Mouse (Mus musculus) stomach, postnatal 0 days (tissue): ENCODE data around the gene Psmc1. TPM values are rescaled to one million over a fixed set of nuclear protein-coding genes. Genes with fewer than 3 reads are reported as not detected.

ENCODE experiments used
- ATAC-seq: fragments of 200-750 bp; cut with Nextera tagmentation; 2 replicates; pipeline ENCODE4 v1.8.0; 2017; ENCODE audit not compliant: low FRiP score, low TSS enrichment
- DNase-seq: peaks from one replicate; pipeline ENCODE4 v3.0.0-alpha.2; 2016; ENCODE audit warnings: low spot score
- H3K27ac ChIP-seq: fragments of 300-500 bp; sonication (generic); replicated peaks from 2 replicates; pipeline ENCODE4 v1.5.1; 2014; ENCODE audit warnings: mild to moderate bottlenecking, control low read depth
- H3K27me3 ChIP-seq: fragments of 300-500 bp; sonication (generic); 2 replicates; pipeline ENCODE4 v1.6.1; 2014; ENCODE audit warnings: low read length; ENCODE audit not compliant: control insufficient read depth, insufficient read depth
- H3K36me3 ChIP-seq: fragments of 300-500 bp; sonication (generic); 2 replicates; pipeline ENCODE4 v1.6.1; 2014; ENCODE audit warnings: low read length, mixed read lengths; ENCODE audit not compliant: control insufficient read depth, insufficient read depth
- H3K4me1 ChIP-seq: fragments of 300-500 bp; sonication (generic); replicated peaks from 2 replicates; pipeline ENCODE4 v1.6.1; 2014; ENCODE audit warnings: antibody characterized with exemption; ENCODE audit not compliant: control insufficient read depth, insufficient read depth
- H3K4me2 ChIP-seq: fragments of 300-500 bp; sonication (generic); replicated peaks from 2 replicates; pipeline ENCODE4 v1.6.1; 2014; ENCODE audit warnings: low read depth, mild to moderate bottlenecking, control low read depth, moderate library complexity
- H3K4me3 ChIP-seq: fragments of 300-500 bp; sonication (generic); 2 replicates; pipeline ENCODE4 v1.5.1; 2014; ENCODE audit warnings: low read depth, low read length, control low read depth
- H3K9ac ChIP-seq: fragments of 300-500 bp; sonication (generic); 2 replicates; pipeline ENCODE4 v1.6.1; 2014; ENCODE audit warnings: mild to moderate bottlenecking, low read length, control low read depth, mixed read lengths
- H3K9me3 ChIP-seq: fragments of 300-500 bp; sonication (generic); 2 replicates; pipeline ENCODE4 v1.6.1; 2016; ENCODE audit warnings: low read length; ENCODE audit not compliant: control insufficient read depth
- CTCF ChIP-seq: IDR thresholded peaks from 2 replicates; pipeline ENCODE4 v1.5.1; 2016; ENCODE audit warnings: antibody characterized with exemption, low read depth, mild to moderate bottlenecking, moderate library complexity
- EP300 ChIP-seq: optimal IDR thresholded peaks from 2 replicates; pipeline ENCODE3; 2016; ENCODE audit warnings: antibody characterized with exemption
- WGBS: fragments of 180-500 bp; shearing (Covaris S2); extraction: QIAGEN DNeasy Blood & Tissue Kit; methylation state at CpG from one replicate; pipeline ENCODE4 v1.1.7; 2014; 5-methylcytosine and 5-hydroxymethylcytosine counted together
- polyA plus RNA-seq: library from polyadenylated mRNA; unstranded; fragments of >200 nt; fragmentation: Nextera tagmentation; extraction: Ambion mirVana; gene quantifications from 2 replicates; pipeline ENCODE4 v1.2.1, GENCODE M21; 2015

The Psmc1 gene
- polyA plus RNA-seq, result 176 and 186 TPM in 2 replicates

DNA sequence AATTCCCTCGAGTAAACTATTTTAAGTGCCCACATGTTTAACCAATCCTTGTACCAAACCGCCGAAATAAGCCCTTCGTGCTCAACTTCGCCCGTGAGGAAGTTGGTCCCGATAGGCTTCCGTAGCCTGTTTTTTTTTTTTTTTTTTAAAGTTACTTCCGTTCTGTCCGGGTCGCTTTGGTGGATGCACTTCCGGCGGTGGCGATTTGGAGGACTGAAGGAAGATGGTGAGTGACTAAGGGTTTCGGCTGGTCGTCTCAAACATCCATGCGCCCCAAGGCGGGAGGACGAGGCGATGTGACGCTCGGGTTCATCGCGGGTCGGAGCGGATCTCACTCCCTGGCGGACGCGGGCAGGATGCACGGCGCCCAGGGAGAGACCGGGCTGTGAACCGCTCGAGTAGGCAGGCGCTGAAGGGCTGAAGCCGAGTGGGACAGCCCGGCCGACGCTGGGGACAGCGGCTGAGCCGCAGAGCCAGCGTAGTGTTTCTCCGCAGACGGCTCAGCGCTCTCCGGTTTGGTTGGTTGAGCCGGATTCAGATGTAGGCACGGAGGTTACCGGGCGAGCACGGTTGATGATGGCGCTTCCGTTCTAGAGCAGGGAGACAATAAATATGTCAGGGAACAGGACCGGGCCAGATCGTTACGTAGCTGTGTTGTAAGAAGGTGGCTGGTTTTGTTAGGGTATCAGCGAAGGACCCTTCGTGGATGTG is at the start of gene Psmc1:
TSS of gene Psmc1 (plus strand) at position 169 of the 711 bp plus-strand sequence.
- H3K9me3 ChIP-seq, result no peaks in the 10 kb centered on the region
- 0 out of 2 replicates have a peak, but pooled peaks cover 2% of the 10 kb centered on the region for H3K4me1 ChIP-seq
- peaks cover 8% of the 10 kb centered on the region; the same call in 1 of the 2 replicates for H3K36me3 ChIP-seq
- H3K4me2 ChIP-seq, result peak within 1 kb of the TSS; percentile 88
- peak; percentile 81 for ATAC-seq
- DNase-seq, result peak; percentile 83
- peak within 1 kb of the TSS; percentile 91 for H3K4me3 ChIP-seq
- no peaks in the 10 kb centered on the region for H3K27me3 ChIP-seq
- TF ChIP-seq EP300 (no peak), CTCF (no peak)
- H3K27ac ChIP-seq, result peak within 1 kb of the TSS; percentile 94
- under 1% methylated on average over 58 of the region's 58 CpGs for WGBS
- peak within 1 kb of the TSS; percentile 96 for H3K9ac ChIP-seq

- ATAC-seq (no peak), DNase-seq (no peak)
- Histone ChIP-seq H3K4me3 (no peak overlapping the region), H3K9ac (no peak overlapping the region), H3K9me3 (no peaks in the 10 kb centered on the region), H3K36me3 (no peaks in the 10 kb centered on the region), H3K4me1 (no peaks in the 10 kb centered on the region), H3K27me3 (no peaks in the 10 kb centered on the region), H3K27ac (no peak overlapping the region), H3K4me2 (no peak overlapping the region)
- WGBS, result 89% methylated on average over 10 of the region's 10 CpGs
- TF ChIP-seq CTCF (no peak), EP300 (no peak)
Measured at GRCm38 (mm10) chr12:100061071-100061470, 48.9 kb upstream of the Psmc1 start.

DNA sequence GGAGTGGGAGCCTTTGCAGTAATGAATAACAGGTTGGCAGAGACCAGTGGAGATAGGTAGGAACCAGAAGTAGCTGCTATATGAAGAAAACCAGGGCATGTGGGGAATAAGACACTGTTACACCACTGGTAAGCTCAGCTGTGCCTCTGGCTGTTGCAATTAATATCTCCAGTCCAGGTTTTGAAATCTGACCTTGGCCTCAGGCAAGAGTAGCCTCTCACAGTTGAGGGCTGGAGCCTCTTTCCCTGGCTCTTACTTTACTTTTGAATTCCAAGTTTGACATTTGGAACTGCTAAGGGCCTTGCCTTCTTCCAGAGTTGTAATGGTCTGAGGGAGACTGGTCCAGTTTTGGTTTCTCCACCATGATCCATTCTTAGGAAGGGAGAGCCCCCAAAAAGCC is 48.1 kb upstream of the Psmc1 start:
- Histone ChIP-seq H3K4me3 (no peak overlapping the region), H3K9me3 (no peaks in the 10 kb centered on the region), H3K4me1 (no peaks in the 10 kb centered on the region), H3K36me3 (no peaks in the 10 kb centered on the region), H3K27me3 (no peaks in the 10 kb centered on the region), H3K9ac (no peak overlapping the region), H3K4me2 (no peak overlapping the region), H3K27ac (no peak overlapping the region)
- no peak for TF ChIP-seq EP300
- no peak for TF ChIP-seq CTCF
- ATAC-seq, result no peak
- no peak for DNase-seq

DNA sequence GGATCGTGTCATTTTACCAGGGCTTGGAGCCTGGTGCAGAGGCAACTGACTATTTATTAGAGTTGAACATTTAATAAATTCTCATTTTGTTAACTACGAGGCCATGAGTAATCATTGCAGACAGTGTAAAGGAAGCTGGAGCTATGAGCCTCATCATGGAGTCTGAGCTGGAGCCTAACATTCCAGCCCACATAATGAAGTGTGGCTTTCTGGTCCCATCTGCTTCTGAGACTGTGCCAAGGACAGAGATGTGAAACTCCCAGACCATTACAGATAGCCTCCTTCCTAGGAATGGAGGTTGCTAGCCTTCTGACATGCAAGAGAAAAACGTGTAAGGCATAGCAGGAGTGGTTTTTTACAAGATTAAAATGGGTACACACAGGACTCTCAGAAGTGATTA is 47.4 kb upstream of the Psmc1 start:
- TF ChIP-seq CTCF (no peak), EP300 (no peak)
- DNase-seq (no peak), ATAC-seq (no peak)
- WGBS, result 67% methylated on average over 3 of the region's 3 CpGs
- Histone ChIP-seq H3K4me3 (no peak overlapping the region), H3K27ac (no peak overlapping the region), H3K36me3 (no peaks in the 10 kb centered on the region), H3K4me2 (no peak overlapping the region), H3K4me1 (no peaks in the 10 kb centered on the region), H3K27me3 (no peaks in the 10 kb centered on the region), H3K9me3 (no peaks in the 10 kb centered on the region), H3K9ac (no peak overlapping the region)

DNA sequence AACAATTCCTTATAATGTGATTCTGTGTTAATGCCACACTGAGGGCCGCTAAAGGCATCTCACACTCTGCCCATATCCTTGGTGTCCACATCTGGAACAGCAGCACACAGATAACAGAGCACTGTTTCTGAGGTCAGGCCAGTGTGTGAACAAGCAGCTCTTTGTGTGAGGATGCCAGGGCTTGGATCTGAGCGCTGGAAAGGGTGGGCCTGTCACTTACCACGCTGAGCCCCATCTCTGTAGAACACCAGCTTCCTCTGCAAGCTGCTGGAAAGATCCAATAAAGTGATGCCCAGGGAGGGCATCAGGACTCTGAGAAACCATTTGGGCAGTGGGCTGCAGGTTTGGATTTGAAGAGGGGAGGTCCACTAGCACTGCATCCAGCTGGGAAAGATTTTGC is 44.8 kb upstream of the Psmc1 start:
- no peak overlapping the region for H3K9ac ChIP-seq
- H3K4me2 ChIP-seq, result no peak overlapping the region
- no peaks in the 10 kb centered on the region for H3K4me1 ChIP-seq
- 70% methylated on average over 3 of the region's 3 CpGs for WGBS
- H3K9me3 ChIP-seq, result no peaks in the 10 kb centered on the region
- H3K36me3 ChIP-seq, result no peaks in the 10 kb centered on the region
- H3K27ac ChIP-seq, result no peak overlapping the region
- ATAC-seq, result no peak
- no peak for TF ChIP-seq EP300
- no peak for TF ChIP-seq CTCF
- no peak overlapping the region for H3K4me3 ChIP-seq
- no peaks in the 10 kb centered on the region for H3K27me3 ChIP-seq
- no peak for DNase-seq

DNA sequence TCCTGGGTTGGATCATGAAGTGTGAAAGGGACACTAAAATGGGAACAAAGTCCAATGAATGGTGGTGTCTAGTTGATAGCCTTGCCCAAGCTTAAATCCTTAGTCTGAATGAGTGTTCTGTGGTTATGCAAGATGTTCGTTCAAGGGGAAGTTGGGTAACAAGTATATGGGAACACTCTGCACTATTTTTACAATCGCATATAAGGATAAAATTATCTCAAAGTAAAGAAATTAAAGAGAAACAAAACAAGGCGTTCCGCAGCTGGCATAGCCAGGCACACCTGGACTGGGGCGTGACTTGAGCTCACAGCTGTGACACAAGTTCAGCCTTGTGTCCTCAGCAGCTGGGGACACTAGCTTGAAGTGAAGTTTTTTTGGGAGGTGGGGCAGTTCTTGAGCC is 42.5 kb upstream of the Psmc1 start:
- Histone ChIP-seq H3K36me3 (no peaks in the 10 kb centered on the region), H3K4me2 (no peak overlapping the region), H3K4me3 (no peak overlapping the region), H3K27ac (no peak overlapping the region), H3K27me3 (no peaks in the 10 kb centered on the region), H3K4me1 (no peaks in the 10 kb centered on the region), H3K9me3 (no peaks in the 10 kb centered on the region), H3K9ac (no peak overlapping the region)
- WGBS, result 71% methylated on average over 5 of the region's 5 CpGs
- no peak for ATAC-seq
- no peak for DNase-seq
- no peak for TF ChIP-seq EP300
- no peak for TF ChIP-seq CTCF
